Mouse (Mus musculus): Measurements from ENCODE around the gene Tprn. TPM values are rescaled to one million over a fixed set of nuclear protein-coding genes. Genes with fewer than 3 reads are reported as not detected.

The Tprn gene
- polyA plus RNA-seq, 1 experiment from 2014 or later: 5.3 TPM

DNA sequence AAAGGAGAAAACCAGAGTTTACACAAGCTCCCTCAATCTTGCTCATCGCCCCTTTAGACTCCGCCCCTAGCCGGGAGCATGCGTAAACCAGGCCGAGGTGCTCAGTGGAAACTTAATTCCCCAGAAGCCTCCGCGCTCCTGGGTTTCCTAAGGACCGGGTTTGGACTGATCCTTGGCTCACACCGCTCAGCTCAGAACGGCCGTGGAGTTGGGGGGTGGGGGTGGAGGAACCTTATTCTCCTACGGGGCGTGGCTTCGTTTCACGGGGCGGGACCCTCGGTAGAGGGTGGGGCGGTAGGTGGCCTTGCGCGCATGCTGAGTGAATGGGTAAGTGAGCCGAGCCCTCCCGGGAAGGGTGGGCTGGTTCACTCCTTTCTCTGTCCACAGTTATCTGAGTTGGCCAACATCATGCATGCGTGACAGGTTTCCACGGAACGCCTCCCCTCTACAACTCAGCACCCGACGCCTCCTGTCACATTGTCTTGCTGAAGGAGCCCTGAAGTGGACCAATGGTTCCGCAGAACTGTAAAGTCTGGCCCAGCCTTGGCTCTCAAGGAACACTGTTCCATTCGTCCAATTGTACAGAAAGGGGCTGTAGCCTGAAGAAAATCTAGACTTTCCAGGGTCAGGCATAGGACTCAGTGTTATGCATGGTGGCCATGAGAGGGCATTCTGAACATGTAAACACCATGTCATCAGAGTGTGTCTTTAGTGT is 21.5 kb upstream of the Tprn start:
- H3K27ac ChIP-seq (ENCODE audit: low read depth, low read length): 0 out of 2 replicates have a peak overlapping the region, but pooled peaks have one; percentile 3
- ATAC-seq (ENCODE audit: insufficient read depth, low FRiP score, low TSS enrichment): peak; percentile 70
- under 1% methylated on average over 29 of the region's 29 CpGs for WGBS

DNA sequence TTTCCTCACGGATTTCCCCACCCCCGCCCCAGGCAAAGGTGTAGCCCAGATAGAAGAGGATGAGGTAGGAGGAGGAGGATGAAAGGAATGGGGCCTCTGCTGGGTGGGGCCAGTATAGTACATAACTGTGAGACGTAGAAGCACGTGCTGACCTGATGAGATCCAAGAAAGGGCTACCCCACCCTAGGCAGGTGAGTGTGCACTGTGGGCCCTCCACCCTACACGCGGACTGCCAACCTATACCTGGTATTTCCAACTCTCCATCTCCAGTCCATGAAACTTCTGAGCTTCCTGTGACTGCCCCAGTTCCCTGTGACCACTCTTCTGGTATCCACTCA is 21.0 kb upstream of the Tprn start:
- H3K9ac ChIP-seq (ENCODE audit: low read length): peak overlapping the region; percentile 44; the same call in 1 of the 2 replicates
- H3K4me3 ChIP-seq (ENCODE audit: low read depth, low read length): peak overlapping the region; percentile 54
- H3K4me1 ChIP-seq (ENCODE audit: control insufficient read depth, insufficient read depth, low read length): peaks cover 18% of the 10 kb centered on the region
- no peak overlapping the region for H3K27ac ChIP-seq (ENCODE audit: low read depth, low read length)
- 24% methylated on average over 6 of the region's 6 CpGs for WGBS
- H3K36me3 ChIP-seq (ENCODE audit: control insufficient read depth, insufficient read depth, low read length): no peaks in the 10 kb centered on the region
- DNase-seq (ENCODE audit: low spot score) (no peak), ATAC-seq (ENCODE audit: insufficient read depth, low FRiP score, low TSS enrichment) (no peak)
- no peaks in the 10 kb centered on the region for H3K9me3 ChIP-seq (ENCODE audit: control insufficient read depth, low read length)
- H3K27me3 ChIP-seq (ENCODE audit: control insufficient read depth, insufficient read depth, low read length): peaks cover 19% of the 10 kb centered on the region
- peak overlapping the region; percentile 98 for H3K4me2 ChIP-seq (ENCODE audit: low read depth)

More for the DNA sequence above, 21.5 kb upstream of the Tprn start:
- H3K27me3 ChIP-seq (ENCODE audit: control insufficient read depth, insufficient read depth, low read length): peaks cover 19% of the 10 kb centered on the region
- no peaks in the 10 kb centered on the region for H3K9me3 ChIP-seq (ENCODE audit: control insufficient read depth, low read length)
- peak overlapping the region; percentile 44 for H3K9ac ChIP-seq (ENCODE audit: low read length)
- peaks cover 18% of the 10 kb centered on the region for H3K4me1 ChIP-seq (ENCODE audit: control insufficient read depth, insufficient read depth, low read length)
- H3K4me2 ChIP-seq (ENCODE audit: low read depth): peak overlapping the region; percentile 98
- H3K36me3 ChIP-seq (ENCODE audit: control insufficient read depth, insufficient read depth, low read length): no peaks in the 10 kb centered on the region
- DNase-seq (ENCODE audit: low spot score): peak; percentile 75
- peak overlapping the region; percentile 37 for H3K4me3 ChIP-seq (ENCODE audit: low read depth, low read length)

DNA sequence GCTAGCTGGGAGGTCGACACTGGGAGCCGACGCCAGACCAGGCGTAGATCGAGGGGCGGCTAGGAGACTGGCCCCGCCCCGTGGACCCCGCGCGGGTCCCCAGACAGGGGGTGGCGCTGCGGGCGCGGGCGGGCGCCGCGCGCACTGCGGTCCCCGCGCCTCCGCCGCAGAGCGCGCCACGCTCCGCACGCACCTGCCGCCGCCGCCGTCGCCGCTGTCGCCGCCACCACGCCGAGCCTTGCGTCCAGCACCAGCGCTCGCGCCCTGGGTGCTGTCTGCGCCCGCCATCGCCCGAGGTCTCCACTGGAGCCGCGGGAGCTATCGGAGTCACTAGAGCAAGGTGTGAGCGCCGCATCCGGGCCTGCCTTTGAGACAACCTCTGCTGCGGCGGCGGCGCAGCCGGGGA is 20.3 kb upstream of the Tprn start, which contains the start of the genes Rnf208 and Cysrt1:
Gene Rnf208 (plus strand): TSS at position 155 of the 406 bp plus-strand sequence.
Gene Cysrt1 (minus strand): TSS at position 352 of the 406 bp plus-strand sequence.
- peak within 1 kb of the TSS; percentile 54 for H3K4me3 ChIP-seq (ENCODE audit: low read depth, low read length)
- WGBS: under 1% methylated on average over 52 of the region's 59 CpGs
- H3K36me3 ChIP-seq (ENCODE audit: control insufficient read depth, insufficient read depth, low read length): no peaks in the 10 kb centered on the region
- 0 out of 2 replicates have a peak within 1 kb of the TSS, but pooled peaks have one; percentile 3 for H3K27ac ChIP-seq (ENCODE audit: low read depth, low read length)
- ATAC-seq (ENCODE audit: insufficient read depth, low FRiP score, low TSS enrichment) (peak; percentile 29; the same call in 1 of the 2 replicates), DNase-seq (ENCODE audit: low spot score) (peak; percentile 56)
- peaks cover 19% of the 10 kb centered on the region for H3K27me3 ChIP-seq (ENCODE audit: control insufficient read depth, insufficient read depth, low read length)
- no peaks in the 10 kb centered on the region for H3K9me3 ChIP-seq (ENCODE audit: control insufficient read depth, low read length)
- H3K4me2 ChIP-seq (ENCODE audit: low read depth): peak within 1 kb of the TSS; percentile 98
- H3K9ac ChIP-seq (ENCODE audit: low read length): peak within 1 kb of the TSS; percentile 76
- H3K4me1 ChIP-seq (ENCODE audit: control insufficient read depth, insufficient read depth, low read length): peaks cover 18% of the 10 kb centered on the region

DNA sequence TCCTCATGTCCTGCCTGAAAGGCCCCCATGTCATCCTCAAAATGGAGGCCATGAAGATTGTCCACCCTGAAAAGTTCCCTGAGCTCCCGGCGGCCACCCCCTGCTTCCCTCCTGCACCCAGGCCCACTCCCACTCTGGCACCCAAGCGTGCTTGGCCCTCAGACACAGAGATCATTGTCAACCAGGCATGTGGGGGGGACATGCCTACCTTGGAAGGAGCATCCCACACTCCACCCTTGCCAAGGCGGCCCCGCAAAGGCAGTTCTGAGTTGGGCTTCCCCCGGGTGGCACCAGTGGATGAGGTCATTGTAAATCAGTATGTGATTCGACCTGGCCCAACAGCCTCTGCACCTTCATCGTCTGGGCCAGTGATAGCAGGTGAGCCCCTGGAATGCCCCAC is 19.1 kb upstream of the Tprn start:
- DNase-seq (ENCODE audit: low spot score) (no peak), ATAC-seq (ENCODE audit: insufficient read depth, low FRiP score, low TSS enrichment) (no peak)
- Histone ChIP-seq H3K27ac (ENCODE audit: low read depth, low read length) (no peak overlapping the region), H3K4me3 (ENCODE audit: low read depth, low read length) (0 out of 2 replicates have a peak overlapping the region, but pooled peaks have one; percentile 54), H3K36me3 (ENCODE audit: control insufficient read depth, insufficient read depth, low read length) (no peaks in the 10 kb centered on the region; the same call in 1 of the 2 replicates), H3K27me3 (ENCODE audit: control insufficient read depth, insufficient read depth, low read length) (peaks cover 19% of the 10 kb centered on the region), H3K9ac (ENCODE audit: low read length) (no peak overlapping the region), H3K4me1 (ENCODE audit: control insufficient read depth, insufficient read depth, low read length) (peaks cover 18% of the 10 kb centered on the region), H3K4me2 (ENCODE audit: low read depth) (peak overlapping the region; percentile 98; the same call in 1 of the 2 replicates), H3K9me3 (ENCODE audit: control insufficient read depth, low read length) (no peaks in the 10 kb centered on the region)
- 78% methylated on average over 8 of the region's 8 CpGs for WGBS

DNA sequence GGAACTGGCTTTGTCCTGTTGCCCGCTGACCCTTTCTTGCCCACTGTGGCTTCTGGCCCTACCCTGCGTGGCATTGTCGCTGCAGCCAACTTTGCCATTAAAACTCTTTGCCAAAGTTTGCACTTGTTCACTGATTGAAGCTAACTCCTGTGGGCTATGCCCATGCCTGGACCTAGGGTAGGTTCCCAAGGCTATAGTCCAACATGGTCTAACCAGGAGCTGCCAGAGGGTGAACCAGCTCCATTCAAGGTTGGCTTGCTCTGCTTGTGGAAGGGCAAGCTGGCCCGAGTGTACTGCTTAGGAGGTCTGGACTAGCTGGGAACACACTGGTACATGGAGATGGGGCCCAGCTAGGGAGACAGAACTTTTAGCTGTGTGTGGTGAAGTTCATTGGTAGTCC is 18.3 kb upstream of the Tprn start:
- H3K9ac ChIP-seq (ENCODE audit: low read length): no peak overlapping the region
- peaks cover 19% of the 10 kb centered on the region for H3K27me3 ChIP-seq (ENCODE audit: control insufficient read depth, insufficient read depth, low read length)
- no peak overlapping the region for H3K27ac ChIP-seq (ENCODE audit: low read depth, low read length)
- H3K4me3 ChIP-seq (ENCODE audit: low read depth, low read length): no peak overlapping the region
- H3K36me3 ChIP-seq (ENCODE audit: control insufficient read depth, insufficient read depth, low read length): peaks cover 5% of the 10 kb centered on the region
- ATAC-seq (ENCODE audit: insufficient read depth, low FRiP score, low TSS enrichment) (no peak), DNase-seq (ENCODE audit: low spot score) (no peak)
- no peak overlapping the region for H3K4me2 ChIP-seq (ENCODE audit: low read depth)
- H3K9me3 ChIP-seq (ENCODE audit: control insufficient read depth, low read length): no peaks in the 10 kb centered on the region
- 84% methylated on average over 4 of the region's 4 CpGs for WGBS
- peaks cover 18% of the 10 kb centered on the region for H3K4me1 ChIP-seq (ENCODE audit: control insufficient read depth, insufficient read depth, low read length)

DNA sequence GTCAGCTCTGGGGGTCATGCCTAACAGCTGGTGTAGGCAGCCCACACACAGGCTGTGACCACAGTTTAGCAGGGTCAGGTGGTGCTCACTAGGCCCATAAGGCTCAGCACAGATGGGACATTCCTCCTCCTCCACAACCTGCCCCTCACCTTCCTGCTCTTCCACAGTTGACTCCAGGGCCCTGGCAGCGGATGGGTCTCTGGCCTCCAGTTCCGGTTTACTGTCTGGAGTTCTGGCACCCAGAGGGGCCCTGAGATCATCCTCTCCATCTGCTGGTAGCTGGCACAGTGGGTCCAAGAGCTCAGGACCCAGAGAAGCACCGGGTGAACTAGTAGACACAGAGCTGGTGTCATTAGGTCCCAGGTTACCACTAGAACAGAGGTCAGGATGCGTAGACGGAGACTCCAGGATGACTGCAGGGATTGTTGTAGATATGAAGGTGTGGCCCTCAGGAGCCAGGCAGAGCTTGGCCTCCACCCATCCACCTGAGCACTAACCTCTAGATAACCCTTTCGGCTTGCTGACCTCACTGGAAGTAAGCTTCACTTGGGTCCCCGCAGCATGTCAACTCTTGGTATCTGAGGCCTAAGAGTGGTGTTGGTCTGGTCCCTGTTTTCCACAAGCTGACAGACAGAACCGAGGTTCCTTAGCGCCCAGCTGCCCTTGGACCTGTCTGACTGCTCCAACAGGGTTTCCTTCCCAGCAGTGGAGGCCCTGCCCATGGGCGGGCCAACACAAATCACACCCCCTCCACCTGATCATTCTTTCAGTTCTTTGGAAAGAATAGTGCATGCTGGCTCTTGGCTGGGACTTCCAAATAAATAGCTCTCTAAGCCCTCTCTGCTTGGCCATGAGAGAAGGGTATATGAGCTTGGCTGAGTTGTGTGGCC is 16.0 kb upstream of the Tprn start, which contains the start of gene AL732309.1:
Gene AL732309.1 (minus strand): TSS at position 681 of the 890 bp plus-strand sequence.
- no peak within 1 kb of the TSS for H3K4me2 ChIP-seq (ENCODE audit: low read depth)
- peaks cover 14% of the 10 kb centered on the region for H3K27me3 ChIP-seq (ENCODE audit: control insufficient read depth, insufficient read depth, low read length)
- no peak for DNase-seq (ENCODE audit: low spot score)
- peaks cover 8% of the 10 kb centered on the region for H3K36me3 ChIP-seq (ENCODE audit: control insufficient read depth, insufficient read depth, low read length)
- no peak within 1 kb of the TSS for H3K4me3 ChIP-seq (ENCODE audit: low read depth, low read length)
- no peak for ATAC-seq (ENCODE audit: insufficient read depth, low FRiP score, low TSS enrichment)
- no peaks in the 10 kb centered on the region for H3K9me3 ChIP-seq (ENCODE audit: control insufficient read depth, low read length)
- 93% methylated on average over 10 of the region's 10 CpGs for WGBS
- H3K9ac ChIP-seq (ENCODE audit: low read length): no peak within 1 kb of the TSS
- H3K27ac ChIP-seq (ENCODE audit: low read depth, low read length): no peak within 1 kb of the TSS
- peaks cover 12% of the 10 kb centered on the region for H3K4me1 ChIP-seq (ENCODE audit: control insufficient read depth, insufficient read depth, low read length)

DNA sequence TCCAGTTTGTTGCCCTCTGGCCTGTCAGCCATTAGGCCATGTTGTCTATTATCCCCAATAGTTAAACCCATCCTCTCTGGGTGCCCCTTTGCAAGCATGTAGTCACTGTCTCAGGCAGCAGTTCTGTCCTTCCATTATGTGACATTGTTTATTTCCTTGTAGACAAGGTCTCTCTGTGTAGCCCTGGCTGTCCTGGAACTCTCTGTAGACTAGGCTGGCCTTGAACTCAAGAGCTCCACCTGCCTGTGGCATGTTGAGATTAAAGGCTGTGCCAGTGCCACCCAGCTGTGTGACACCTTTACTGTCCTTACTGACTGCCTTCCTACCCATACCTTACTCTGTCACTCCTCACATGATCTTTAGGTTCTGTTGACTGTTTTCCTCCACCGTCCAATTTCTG is 10.1 kb upstream of the Tprn start:
- no peak overlapping the region for H3K4me2 ChIP-seq (ENCODE audit: low read depth)
- H3K9me3 ChIP-seq (ENCODE audit: control insufficient read depth, low read length): no peaks in the 10 kb centered on the region
- peaks cover 10% of the 10 kb centered on the region; the same call in 1 of the 2 replicates for H3K4me1 ChIP-seq (ENCODE audit: control insufficient read depth, insufficient read depth, low read length)
- H3K36me3 ChIP-seq (ENCODE audit: control insufficient read depth, insufficient read depth, low read length): peaks cover 10% of the 10 kb centered on the region
- no peaks in the 10 kb centered on the region for H3K27me3 ChIP-seq (ENCODE audit: control insufficient read depth, insufficient read depth, low read length)
- WGBS: 83% methylated on average over 1 of the region's 1 CpGs
- no peak overlapping the region for H3K27ac ChIP-seq (ENCODE audit: low read depth, low read length)
- DNase-seq (ENCODE audit: low spot score) (no peak), ATAC-seq (ENCODE audit: insufficient read depth, low FRiP score, low TSS enrichment) (no peak)
- no peak overlapping the region for H3K9ac ChIP-seq (ENCODE audit: low read length)
- no peak overlapping the region for H3K4me3 ChIP-seq (ENCODE audit: low read depth, low read length)

DNA sequence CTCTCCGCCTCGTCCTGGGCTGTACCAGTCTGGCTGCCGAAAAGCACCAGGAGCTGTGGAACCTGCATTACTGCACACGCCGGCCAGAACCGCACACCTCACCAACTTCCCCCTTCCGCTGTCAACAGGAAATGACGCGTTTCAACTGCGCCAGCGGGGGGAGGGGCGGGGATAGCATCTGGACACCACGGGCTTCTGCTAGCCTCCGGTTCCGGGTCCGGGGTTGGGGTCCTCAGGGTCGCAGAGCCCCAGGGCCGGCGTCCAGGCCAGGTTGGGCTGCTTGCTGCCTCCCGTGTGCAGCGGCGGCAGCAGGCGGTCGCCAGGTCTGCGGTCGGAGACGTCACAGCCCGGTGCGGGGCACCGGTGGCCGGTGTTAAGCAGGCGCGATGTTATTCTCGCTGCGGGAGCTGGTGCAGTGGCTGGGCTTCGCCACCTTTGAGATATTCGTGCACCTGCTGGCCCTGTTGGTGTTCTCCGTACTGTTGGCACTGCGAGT is 7.1 kb upstream of the Tprn start, which contains the start of gene Tmem203:
Gene Tmem203 (plus strand): TSS at position 156 of the 496 bp plus-strand sequence.
- H3K36me3 ChIP-seq (ENCODE audit: control insufficient read depth, insufficient read depth, low read length): peaks cover 2% of the 10 kb centered on the region
- peak; percentile 95 for DNase-seq (ENCODE audit: low spot score)
- WGBS: under 1% methylated on average over 39 of the region's 39 CpGs
- H3K4me3 ChIP-seq (ENCODE audit: low read depth, low read length): peak within 1 kb of the TSS; percentile 95
- H3K9me3 ChIP-seq (ENCODE audit: control insufficient read depth, low read length): no peaks in the 10 kb centered on the region
- H3K9ac ChIP-seq (ENCODE audit: low read length): peak within 1 kb of the TSS; percentile 90
- no peaks in the 10 kb centered on the region for H3K27me3 ChIP-seq (ENCODE audit: control insufficient read depth, insufficient read depth, low read length)
- H3K4me2 ChIP-seq (ENCODE audit: low read depth): peak within 1 kb of the TSS; percentile 95
- H3K27ac ChIP-seq (ENCODE audit: low read depth, low read length): peak within 1 kb of the TSS; percentile 62; the same call in 1 of the 2 replicates
- H3K4me1 ChIP-seq (ENCODE audit: control insufficient read depth, insufficient read depth, low read length): peaks cover 10% of the 10 kb centered on the region; the same call in 1 of the 2 replicates
- peak; percentile 88 for ATAC-seq (ENCODE audit: insufficient read depth, low FRiP score, low TSS enrichment)
